Mouse (Mus musculus): ENCODE measurements around the gene Pklr. TPM values are rescaled to one million over a fixed set of nuclear protein-coding genes. Genes with fewer than 3 reads are reported as not detected.
"Not testable (repeated sequence)": the region's sequence is repeated elsewhere in the genome, so short reads cannot be mapped to it uniquely, and the experiment has no call there.

Gene Pklr
- total RNA-seq, 2 experiments from 2014 or later: not detected

DNA sequence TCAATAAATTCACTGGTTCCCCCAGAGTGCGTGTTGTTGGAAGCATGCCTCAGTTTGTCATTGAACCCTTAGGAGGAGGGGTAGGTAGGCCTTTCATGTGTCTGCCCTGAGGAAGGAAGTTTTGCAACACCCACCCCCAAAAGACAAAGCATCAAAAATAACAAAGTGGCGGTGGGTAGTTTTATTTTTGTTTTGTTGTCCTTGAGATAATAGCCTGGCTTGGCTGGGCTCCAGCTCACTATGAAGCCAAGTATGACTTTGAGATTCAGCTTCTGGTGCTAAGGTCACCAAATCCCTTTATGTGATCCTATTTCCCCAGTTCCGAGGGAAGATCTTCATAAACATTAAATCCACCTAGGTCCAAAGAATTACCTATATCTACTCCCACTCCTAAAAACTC is 11.7 kb upstream of the Pklr start:
- DNase-seq: peak; percentile 31 to 32

GRCm38 (mm10) chr3:89125981-89126380 is 10.0 kb upstream of the Pklr start:
- DNase-seq: no peak

DNA sequence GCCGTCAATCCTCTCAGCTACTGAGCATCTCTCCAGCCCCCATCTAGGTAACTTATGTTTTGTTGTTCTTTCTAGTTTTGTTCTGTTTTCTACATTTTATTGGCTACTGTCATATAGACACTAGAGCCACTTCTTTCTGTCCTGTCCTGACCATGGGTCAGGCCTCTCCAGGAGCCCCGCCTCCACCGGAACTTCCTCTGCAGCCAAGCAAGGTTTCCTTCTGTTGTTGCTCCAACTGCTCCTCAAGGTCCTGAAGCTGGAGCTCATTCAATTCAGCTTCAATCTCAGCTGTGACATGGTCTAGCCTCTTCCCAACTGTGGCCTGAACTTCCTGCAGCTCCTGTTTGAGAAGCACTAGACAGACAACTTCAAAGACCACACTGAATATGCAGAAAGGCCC is 6.0 kb upstream of the Pklr start:
- DNase-seq: no peak

DNA sequence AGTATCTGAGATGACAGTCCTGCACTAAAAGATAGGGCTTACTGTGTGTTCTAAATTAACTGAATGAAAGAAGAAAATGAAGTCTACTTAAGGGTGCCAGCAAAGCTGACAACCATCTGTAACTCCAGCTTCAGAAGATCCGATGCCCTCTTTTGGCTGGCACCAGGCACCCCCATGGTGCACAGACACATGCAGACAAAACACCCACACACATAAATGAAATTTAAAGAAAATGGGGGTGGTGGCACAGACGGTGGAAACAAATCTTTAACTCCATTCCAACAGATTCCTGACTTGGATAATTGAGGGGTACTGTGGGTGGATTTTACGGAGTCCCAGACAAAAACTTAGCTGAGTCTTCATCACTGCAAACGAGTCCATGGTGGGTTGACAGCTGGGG is 4.1 kb upstream of the Pklr start:
- DNase-seq: no peak

DNA sequence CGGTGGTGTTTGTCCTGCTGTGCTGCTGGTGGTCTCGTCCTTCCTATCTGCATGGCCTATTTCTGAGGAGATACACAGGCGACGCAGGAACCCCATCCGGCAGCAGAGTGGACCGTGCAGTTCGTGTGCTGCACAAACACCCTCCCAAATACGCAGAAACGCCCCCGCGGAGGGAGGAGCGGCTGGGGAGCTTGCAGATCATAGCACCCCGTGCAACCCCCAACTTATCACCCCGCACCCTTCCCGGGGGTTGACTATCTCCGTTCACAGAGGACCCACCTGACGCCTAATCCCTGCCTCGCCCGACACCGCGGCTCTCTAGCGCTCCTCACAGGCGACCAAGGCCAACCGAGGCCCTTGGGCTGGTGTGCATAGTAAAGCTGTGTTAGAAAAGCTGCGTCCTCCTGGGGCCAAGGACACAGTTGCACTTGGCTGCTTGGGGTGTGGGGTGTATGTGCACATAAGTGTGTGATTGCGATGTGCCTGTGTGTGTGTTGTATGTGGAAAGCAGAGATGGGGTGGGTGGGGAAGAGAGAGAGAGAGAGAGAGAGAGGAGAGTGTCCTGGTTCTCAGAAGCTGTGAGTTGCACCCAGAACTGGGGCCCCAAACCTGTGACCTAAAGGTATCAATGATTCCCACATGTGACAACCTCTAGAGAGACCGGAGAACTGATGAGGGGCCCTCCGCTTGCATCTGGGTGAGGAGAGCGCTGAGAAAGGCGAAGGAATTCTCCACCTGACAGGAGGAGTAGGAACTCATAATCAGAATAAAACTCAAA is 3.5 kb upstream of the Pklr start:
- DNase-seq: no peak

DNA sequence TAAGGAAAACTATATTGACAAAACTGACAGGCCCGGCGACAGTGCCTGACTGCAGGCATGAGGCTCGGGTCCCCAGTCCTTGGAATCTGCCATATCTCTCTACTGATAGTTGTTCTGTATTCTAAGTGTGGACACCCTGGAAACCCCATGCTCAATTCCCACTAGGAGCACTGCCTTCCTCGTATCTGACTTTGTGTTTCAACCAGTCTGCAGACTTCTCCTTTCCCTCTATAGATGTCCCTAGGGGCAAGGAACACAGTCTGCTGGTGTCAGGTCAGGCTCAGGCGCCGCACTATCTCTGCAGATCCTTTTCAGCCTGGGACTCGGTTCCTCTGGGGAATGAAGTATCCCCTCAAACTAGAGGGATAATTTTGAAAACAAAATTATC is 2.9 kb upstream of the Pklr start:
- DNase-seq: no peak

GRCm38 (mm10) chr3:89133752-89134151 is 2.2 kb upstream of the Pklr start:
- DNase-seq: no peak

DNA sequence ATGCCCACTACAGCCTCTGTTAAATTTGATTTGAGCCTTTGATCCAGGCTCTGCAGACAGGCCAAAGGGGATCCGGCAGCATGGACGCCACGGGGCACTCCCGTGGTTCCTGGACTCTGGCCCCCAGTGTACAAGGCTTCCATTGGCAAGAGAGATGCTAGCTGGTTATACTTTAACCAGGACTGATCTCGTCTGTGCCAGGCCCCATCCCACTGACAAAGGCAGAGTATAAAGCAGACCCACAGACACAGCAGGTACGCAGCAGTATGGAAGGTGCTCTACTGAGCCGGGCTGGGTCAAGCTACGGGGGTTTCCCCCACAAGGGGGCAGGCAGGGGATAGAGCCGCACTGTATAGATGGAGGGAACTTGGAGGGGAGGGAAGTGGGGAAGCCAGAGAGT is 423 bp downstream of the Pklr start:
- no peak for DNase-seq

DNA sequence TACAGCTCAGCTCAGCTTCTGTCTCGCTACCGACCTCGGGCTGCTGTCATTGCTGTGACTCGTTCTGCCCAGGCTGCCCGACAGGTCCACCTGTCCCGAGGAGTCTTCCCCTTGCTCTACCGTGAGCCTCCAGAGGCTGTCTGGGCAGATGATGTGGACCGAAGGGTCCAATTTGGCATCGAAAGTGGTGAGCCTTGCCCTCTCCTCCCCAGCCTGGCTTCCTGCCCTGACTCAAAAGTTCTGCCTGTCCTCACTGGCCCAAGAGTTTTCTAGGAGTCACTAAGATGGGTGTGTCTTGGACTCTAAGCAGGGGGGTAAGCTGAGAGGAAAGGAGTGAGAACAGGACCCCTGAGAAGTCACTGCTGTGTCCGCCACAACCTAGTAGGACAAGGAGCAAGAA is 8.9 kb downstream of the Pklr start:
- DNase-seq: no peak

DNA sequence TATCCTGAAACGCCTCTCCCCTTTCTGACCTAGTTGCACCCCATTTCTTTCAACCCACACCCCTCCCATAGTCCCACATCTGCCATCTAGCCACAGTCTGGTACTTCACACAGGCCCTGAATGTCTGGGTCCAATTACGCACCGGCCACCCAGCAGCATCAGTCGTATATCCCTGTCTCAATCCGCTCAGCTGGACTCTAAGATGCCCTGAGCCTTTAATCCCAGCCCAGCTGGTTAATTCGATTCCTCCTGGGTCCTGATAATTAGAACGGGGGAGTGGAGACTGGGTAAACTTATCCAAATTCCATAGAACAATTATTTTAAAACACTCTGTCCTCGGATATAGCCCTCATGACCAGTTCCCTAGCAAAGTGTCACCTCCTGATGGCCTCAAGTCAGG is 9.6 kb downstream of the Pklr start:
- no peak for DNase-seq

DNA sequence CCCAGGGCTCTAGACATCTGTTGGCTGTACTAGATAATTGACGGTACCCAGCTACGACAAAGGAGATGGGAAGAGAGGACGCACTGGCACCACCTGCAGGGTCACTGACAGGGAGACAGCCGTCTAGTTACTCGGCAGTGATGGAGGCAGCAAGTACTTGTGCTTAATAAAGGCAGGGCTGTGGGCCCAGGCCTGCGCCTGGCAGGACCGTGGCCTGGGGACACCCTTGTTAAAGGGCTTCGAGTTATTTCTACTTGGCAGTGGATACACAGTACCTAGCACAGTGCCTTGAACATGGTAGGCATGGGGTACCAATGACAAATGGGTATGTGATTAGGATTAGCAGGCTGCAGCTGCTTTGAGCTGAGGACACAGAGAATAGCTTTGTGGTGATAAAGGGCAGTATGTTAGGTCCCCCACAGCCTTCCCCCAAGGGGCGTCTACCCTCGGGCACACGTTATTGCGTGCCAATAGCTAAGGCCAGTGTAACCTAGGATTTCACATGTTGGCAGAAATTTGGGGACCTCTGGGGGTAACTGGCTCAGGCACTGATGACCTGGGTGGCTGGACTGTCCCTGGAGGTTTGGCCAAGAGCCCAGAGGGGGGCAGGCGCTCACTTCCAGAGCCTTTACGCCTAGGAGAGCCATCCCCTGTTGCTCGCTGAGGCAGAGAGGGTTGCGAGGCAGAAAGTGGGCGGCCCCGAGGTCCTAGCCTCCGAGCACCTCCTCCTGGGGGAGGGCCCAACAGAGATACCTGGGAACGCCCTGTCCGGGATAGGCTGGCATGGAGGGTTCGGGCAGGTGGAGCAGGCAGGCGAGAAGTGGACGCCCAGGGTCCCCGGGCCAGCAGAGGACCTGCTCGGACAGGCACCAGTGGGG is 11.4 kb downstream of the Pklr start:
- DNase-seq: no peak

- DNase-seq: no peak
These were observed 12.0 kb downstream of the Pklr start for GRCm38 (mm10) chr3:89147979-89148311.

DNA sequence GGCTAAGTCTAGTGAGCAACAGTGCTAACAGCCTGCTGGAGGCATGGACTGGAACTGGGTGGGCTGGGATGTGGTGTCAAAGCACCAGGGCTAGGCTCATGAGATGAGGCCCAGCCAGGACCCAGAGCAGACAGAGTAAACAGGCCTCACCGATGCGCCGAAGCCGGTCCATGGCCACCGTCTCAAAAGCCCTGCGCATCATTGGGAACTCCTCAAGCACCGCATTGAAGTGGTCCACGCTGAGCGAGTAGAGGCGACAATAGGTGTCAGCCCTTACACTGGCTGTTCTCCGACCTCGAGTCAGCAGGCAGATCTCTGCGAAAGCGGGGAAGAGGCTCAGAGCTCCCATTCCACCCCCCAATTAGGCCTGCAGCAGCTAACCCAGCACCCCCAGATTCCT is 12.6 kb downstream of the Pklr start:
- no peak for DNase-seq

GRCm38 (mm10) chr3:89152084-89152835 is 16.3 kb downstream of the Pklr start:
- no peak for DNase-seq

DNA sequence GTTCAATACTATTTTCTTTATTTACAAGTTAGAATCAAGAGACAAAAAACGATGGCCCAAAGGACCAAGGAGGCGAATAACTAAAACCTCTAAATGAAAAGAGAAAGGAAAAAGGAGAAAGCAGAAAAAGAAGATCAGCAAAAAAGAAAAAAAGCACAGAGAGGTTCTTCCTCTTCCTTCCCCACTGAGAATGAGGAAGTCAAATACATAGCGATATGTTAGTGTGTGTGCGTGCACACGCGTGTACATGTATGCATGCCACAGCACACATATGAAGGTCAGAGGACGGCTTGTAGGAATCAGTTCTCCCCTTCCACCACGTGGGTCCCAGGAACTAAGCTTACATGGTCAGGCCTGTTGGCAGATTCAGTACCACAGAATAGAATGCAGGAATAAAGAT is 21.0 kb downstream of the Pklr start:
- DNase-seq: no peak

DNA sequence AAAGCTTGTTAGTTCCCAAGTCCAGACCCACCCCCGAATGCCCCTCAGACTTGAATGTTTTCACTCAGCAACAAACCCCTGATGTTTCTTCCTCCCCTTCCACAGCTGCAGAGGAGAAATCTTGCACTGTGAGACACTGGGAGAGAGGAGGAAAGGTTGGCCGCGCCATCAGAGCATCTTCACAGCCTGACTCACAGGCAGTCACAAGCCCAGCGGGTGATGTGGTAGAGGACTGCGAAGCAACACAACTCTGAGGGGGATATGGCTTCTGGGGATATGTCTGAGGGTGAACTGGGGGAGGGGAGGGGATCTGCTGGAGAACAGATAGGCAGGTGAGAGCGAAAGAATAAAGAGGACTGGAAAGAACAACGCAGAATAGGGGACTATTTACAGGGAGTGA is 22.7 kb downstream of the Pklr start:
- DNase-seq: no peak

GRCm38 (mm10) chr3:89159211-89159610 is 23.3 kb downstream of the Pklr start:
- DNase-seq: peak; percentile 29 to 84

DNA sequence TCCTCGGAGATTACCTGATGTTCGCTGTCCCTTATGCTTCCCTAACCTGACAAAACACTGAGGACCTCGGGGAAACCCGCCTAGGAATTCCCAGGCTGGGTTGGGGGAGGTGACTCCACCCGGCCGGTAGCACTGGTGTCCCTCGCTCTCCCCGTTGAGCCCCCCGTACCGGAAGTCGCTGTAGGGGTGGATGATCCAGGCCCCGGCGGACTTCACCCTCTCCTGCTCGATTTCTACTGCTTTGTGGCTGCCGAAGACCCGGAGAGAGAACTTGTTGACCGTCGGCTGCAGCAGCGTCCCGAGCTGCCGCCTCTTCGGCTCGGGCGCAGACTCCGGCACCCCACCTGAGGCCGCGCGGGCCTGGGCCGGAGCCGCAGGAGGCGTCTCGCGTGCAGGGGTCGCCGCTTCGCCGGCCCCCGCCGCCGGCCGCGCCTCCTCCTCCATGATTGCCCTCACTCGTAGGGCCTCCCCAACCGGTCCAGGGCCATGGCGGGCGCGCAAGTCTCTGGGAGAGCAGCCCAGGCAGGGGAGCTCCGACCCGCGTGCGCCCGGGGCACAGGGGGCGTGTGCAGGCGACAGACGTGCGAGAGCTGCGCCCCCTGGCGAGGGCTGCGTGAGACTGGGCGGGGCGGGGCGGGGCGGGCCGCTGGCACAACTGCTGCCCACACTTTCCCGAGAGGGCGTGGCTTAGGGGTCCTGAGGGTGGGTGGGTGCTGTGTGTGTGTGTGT is 23.8 kb downstream of the Pklr start, which contains the start of gene Hcn3:
Gene Hcn3, minus strand, starts transcription at position 581 of the 729 bp plus-strand sequence.
- peak; percentile 36 to 38 for DNase-seq

GRCm38 (mm10) chr3:89161207-89161606 is 25.3 kb downstream of the Pklr start:
- DNase-seq: not testable (repeated sequence)

GRCm38 (mm10) chr3:89161786-89162185 is 25.8 kb downstream of the Pklr start:
- no peak for DNase-seq

- no peak for DNase-seq
These were observed 27.2 kb downstream of the Pklr start for GRCm38 (mm10) chr3:89163123-89163522.

DNA sequence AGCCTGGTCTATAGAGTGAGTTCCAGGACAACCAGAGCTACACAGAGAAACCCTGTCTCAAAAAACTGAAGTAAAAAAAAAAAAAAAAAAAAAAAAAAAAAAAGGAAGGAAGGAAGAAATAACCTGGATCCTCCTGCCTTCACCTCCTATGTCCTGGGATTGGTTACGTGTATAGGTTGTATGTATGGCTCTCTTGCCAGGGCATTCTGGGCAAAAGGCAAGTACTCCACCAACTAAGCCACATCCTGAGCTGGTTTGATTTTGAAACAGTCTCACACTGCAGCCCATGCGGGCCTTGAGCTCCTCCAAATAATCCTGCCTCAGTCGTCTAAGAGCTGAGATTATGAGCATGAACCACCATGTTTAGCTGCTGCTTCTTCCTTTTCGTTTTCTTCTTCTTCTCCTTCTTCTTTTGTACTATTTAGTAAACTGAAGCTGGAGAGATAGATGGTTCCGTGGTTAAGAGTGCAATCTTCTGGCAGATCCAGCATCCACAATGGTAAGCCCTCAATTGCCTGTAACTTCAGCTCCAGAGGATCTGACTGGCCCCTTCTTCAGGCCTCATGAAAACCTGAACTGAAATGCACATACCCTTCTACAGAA is 27.8 kb downstream of the Pklr start:
- no peak for DNase-seq

Measured in heart, adult 18-20 months (tissue).